Mouse (Mus musculus) spleen, postnatal 4 days (tissue): Measurements from ENCODE around the gene Aaas.

Source experiments
- DNase-seq, 2 experiments: peaks; one replicate each; pipeline ENCODE4 v3.0.0; 2022; ENCODE audit warnings: low spot score in 2 of 2

Aaas gene

DNA sequence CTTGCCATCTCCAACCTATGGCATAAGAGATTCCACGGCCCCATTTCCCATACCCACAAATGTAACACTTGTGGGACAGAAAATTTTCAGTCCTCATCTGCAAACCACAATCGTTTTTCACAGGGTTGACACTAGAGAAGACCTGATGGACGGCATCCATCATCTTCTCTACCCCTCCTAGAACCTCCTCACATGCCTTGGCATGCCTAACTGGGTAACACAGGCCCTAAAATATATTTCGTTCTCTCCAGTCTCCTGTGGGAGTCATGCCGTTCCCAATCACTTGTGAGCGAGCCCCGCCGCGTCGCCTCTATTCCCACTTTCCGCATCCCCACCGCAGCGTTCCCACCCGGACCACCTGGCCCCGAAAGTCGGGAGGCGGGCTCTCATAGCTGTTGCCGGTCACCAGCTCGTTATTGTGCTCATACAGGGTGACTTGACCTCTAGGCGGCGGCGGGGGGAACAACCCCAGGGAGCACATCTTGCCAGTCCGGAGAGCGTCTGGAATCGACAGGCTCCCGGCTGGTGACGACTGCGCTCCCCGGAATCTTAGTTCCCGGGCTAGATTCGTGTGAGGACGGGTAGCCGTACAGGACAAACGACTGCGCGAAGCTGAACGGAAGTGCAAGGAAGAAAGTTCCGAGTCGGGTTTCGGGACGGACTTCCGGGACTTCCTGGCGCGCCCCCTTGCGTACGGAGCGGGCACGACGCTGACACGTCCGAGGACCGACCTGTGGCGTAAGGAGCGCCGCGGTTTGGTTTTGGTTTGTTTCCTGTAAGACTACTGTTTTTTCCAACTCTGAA is at the start of gene Aaas:
Gene Aaas (minus strand): TSS at position 634 of the 804 bp plus-strand sequence.
- peak; percentile 96 to 99 for DNase-seq

DNA sequence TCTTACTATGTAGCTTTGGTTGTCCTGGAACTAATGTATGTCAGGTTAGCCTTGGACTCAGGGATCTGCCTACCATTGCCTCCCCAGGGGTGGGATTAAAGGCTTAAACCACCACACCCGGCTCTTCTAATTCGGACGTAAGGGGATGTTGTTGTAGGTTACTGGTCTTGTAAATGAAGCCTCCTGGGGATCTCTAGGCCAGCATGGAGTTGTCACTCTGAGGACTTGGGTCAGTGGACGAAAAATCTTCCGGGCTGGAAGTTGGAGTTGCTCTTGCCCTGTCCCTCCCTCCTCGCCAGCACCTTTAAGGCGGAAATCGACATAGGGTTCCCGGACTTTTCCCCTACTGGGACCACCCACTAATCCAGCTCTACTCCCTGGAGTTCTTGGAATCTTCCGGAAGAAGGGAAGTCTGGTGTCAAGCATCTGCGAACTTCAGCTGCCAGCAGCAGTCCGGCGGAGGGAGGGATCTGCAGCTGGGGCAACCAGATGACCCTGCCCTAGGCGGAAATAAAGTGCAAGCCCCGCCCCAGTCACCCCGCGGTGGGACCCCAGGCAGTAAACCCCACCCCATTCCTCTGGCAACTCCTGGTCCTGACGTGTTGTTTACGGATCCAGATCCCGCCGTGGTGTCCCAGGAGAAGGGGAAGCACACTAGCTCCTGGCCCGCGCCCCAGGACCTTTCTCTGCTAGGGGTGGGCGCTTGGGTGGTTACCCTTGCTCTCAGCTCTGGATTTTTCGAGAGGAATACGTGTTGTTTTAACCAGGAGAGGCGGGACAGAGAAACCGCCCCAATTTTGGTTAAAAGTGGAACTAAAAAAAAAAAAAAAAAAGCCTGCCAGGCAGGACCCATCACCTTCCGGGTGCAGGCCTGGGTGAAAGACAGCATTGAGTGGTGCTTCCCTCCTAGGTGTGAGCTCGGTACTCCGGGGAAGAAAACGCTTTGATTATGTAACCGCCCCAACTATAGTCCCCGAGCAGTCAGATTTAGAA is 49.0 kb upstream of the Aaas start:
- peak; percentile 80 to 90 for DNase-seq

DNA sequence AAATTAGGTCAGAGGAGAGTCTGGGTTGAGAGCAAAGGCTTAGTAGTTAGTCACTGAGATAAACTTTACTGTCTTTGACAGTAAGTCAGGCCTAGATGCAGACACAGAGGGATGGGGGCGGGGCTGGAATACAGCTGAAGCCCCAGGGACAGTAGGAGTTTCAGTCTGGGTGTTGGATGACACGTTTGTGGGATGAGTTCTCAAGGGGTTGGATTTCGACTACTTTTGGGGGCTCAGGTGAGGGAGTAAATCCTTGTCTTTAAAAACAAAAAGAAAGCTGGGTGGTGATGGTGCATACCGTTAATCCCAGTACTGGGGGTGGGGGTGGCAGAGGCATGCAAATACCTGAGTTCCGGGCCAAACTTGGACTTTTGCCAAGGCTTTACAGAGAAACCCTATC is 48.1 kb upstream of the Aaas start:
- no peak for DNase-seq

DNA sequence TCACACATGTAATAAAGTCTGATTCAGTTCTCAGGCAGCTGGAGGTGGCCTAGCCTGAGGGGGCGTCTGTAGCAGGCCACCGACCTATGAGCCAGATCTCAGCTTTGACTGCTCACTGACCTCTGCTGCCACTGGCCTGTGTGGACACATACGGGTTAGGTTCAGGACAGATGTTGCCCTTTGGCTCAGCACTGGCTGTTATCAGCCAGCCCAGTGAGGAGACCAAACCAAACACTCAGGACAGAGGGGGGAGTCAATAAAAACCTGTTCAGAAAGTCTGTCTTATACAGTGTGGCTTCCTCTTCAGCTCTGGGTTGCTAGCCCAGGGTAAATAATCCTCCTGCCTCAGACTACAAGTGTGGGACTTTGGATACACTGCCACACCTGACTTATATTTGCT is 44.5 kb upstream of the Aaas start:
- DNase-seq, result no peak

DNA sequence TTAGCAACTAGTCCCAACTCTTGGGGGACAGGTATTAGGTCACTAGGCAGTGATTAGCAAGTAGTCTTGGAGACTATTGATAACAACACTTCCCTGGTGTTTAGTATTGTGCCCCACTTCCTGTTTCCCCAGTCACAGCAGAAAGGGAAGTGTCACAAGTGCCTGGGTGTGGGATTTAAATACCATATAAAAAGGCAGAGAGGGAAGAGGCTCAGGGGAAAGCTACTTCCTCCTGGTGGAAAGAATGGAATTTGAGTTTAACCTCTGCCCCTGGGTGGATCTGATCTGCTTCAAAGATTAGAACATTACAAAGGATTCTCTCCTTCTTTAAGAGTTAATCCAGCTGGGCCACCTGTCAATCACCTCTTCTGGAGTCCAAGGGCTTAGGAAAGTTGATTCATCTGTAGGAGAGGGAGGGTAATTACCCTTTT is 43.0 kb upstream of the Aaas start:
- DNase-seq, result no peak

DNA sequence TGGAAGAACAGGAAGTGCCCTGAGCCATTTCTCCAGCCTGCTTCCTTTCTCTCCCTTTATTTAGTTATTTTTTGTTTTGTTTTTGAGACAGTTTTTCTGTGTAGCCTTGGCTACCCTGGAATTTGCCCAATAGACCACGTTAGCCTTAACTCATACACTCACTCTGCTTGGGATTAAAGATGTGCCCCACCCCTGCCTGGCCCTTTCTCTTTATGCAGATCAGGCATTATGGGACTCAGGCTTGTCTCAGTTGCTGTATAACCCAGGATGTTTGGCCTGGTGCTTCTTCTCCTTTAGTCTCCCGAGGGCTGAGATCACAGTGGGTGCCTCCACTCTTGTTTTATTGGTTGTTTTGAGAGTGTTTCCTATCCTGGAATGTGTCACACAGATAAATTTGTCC is 41.9 kb upstream of the Aaas start:
- DNase-seq, result no peak

DNA sequence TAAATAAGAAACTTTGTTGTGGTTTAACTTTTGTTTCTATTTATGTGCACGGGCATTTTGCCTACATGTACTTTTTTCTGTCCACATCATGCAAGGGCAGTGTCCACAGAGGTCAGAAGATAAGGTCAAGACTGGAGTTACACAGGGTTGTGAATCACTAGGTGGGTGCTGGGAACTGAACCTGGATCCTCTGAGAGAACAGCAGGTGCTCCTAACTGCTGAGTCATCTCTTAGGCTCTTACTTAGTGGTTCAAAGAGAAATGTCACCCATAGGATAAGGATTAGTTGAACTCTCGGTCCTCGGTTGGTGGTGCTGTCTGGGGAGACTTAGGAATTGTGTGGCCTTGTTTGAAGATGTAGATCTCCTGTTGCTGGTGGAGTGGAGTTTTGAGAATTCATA is 38.4 kb upstream of the Aaas start:
- no peak for DNase-seq

DNA sequence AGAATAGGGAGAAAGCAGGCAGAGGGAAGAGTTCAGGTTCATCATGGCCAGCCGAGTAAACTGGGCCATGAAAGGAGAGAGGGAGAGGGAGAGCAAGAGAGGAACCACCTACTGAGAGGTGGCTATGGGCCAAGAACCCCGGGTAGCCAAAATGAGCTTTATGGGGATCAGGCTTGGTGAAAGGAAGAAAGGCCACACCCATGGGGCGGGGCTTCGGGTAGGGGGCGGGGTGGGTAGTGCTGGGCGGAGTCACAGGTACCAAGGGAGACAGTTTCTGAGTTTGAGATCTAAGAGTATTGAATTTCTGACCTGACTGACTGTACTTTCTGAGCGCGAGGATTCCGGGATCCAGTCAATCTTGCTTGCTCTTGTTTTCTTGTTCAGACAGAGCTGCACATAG is 36.1 kb upstream of the Aaas start:
- peak in 1 of 2 experiments; percentile 65 for DNase-seq

DNA sequence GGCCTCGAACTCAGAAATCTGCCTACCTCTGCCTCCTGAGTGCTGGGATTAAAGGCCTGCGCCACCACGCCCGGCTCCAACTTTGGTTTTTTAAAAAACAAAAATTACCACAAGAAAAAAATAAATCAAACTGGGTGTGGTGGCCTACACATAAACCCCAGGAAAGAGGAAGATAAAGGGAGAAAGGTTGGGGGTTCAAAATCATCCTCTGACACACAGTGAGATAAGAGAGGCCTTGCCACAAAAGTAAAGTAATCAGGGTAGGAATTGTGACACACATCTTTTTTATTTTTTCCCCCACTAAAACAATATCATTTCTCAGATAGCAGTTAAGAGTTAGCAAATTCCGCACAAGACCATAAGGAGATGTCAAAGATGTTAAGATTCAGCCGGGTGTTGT is 33.1 kb upstream of the Aaas start:
- DNase-seq, result no peak

DNA sequence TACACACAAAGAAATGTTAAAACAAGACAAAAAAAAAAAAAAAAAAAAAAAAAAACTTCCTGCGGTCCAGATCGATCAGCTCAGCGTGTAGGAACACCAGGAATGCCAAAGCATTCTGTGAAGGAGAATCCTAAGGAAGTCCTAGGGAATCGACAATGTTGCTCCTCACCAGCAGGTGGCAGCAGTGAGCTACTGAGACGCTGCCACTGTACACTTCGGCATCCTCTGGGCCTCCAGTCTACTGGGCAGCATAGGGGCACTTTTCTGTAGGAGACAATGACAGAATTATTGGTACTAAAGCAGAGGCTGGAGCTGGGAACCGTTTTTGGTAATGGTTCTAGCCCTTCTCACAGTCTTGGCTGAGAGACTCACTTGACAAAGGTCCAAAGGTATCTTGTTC is 31.0 kb upstream of the Aaas start:
- DNase-seq, result peak; percentile 73 to 92

DNA sequence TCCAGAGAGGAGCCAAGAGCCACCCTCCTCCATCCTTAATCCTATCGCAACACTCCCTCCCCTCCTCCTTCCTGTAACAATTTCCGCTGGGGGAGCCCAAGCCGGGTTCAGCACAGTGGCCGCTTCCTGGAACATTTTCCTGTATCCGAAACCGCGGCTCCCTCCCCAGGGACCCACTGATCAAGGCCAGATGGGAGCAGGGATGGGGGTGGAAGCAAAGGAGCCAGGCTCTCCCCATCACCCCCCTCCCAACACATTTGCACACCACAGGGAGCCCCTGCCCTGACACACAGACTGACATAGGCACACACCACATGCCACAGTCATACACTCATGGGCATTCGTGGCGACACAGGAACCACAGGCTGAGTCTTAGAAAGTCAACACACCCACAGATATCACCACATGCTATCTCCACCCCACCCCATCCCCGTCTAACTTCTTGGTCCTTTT is 27.3 kb upstream of the Aaas start:
- DNase-seq, result peak in 1 of 2 experiments; percentile 21

DNA sequence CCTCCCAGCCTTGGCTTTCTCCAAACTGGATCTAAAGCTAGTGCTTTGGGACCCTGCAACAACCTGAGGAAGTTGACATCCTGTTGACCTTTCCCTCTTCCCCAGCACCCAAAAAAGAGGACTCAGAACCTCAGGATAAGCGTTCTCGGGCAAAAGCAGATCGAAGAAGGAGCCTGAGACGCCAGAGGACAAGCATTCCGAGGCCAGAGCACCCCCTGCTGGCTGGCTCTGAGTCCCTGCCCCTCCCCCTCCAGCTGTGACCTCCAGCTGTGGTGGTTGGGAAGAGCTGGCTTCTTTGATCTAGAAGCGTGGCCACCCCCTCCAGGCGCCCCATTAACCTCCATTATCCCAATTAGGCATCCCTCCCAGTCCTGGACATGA is 26.6 kb upstream of the Aaas start:
- DNase-seq, result peak; percentile 84 to 93

DNA sequence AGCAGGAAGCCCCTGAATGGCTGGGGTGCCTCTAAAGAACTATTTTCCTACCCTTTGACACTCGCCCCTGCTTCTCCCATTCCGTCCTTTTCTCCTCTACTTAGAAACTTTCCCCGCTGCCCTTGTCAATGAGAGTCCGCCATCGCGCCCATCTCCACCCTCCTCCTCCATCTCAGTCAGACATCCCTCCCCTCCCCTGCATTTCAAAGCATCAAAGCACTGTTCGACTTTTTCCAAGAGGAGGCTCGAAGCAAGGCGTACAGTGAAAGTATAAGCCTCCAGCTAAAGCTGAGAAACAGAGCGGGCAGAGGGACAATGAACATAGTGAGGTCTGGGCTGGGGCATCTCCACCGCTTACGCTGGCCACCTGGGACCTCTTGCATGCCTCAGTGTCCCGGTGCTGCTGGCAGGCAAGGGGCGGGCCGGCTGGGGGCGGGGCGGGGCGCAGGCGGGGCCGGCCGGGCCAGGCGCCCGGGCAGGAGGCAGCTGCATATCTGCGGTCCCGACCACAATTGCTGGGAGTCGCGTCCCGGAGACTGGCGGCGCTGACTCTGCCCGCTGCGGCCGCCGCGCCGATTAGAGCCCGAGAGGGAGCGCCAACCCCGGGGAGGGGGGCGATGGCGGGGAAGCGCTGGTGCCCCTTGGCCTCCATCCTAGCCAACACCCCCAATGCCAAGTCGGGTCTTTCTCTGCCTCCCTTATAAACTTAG is 26.0 kb upstream of the Aaas start:
- peak; percentile 59 to 83 for DNase-seq

DNA sequence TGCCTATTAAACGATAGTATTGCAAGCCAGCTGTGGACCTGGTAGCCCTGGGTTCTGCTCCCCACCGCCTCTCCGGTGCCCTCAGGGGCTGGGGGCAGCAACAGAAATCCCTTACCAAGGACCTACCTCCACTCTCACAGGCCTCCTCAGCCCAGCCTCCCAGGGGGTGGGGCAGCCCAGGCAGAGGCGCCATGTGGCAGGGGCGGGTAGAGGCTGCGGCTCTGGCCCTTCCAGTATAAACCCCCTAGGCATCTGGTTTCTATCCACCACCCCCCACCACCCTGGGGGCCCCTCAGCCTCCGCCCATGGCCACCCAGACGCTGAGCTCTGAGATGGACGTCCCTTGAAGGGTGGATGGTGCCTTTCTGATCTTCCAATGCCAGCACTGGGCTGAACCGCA is 20.2 kb upstream of the Aaas start:
- DNase-seq, result no peak

DNA sequence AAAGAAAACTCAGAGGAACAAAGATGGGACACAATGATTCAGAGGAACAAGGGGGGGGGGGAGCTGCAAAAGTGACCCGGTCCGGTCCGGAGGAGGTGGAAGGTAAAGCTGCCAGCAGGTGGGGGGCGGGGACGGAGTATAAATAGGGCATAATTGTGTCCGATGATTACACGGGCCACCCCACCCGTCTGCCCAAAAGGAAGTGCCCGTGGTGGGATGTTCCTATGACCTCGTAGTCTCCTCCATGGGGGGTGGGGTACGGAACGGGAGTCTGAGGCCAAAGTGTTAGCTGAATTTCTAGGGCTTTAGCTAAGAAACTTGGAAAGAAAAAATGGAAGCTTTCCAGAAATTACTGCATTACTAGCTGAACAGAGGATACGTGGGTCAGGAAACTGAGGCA is 19.4 kb upstream of the Aaas start:
- DNase-seq, result no peak

DNA sequence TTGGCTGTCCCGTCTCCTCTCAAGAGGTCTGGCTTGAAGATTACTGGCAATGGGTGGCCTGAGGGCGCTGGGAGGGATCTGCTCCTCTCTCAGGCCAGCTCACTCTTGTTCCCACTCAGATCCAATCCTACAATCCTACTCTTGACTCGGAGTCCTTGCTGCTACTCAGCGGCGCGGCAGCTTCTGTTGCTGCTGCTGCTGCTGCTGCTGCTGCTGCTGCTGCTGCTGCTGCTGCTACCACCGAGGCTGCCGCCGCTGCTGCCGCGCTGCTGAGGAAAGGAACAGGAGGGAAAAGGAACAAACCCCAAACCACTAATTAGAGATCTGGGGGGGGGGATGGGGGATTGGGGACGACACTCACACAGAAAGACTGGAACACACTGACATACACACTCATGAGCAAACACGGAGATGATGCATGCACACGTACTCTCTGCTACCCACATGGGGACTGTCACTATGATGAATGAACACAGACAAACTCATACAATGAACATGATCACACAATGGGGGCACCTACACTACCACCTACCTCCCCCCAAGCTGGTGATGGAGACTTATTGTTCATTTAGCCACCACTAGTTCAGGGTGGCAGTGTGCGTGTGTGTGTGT is 16.3 kb upstream of the Aaas start, which contains the start of gene Sp7:
Gene Sp7 (minus strand): TSS at position 450 of the 612 bp plus-strand sequence.
- no peak for DNase-seq

DNA sequence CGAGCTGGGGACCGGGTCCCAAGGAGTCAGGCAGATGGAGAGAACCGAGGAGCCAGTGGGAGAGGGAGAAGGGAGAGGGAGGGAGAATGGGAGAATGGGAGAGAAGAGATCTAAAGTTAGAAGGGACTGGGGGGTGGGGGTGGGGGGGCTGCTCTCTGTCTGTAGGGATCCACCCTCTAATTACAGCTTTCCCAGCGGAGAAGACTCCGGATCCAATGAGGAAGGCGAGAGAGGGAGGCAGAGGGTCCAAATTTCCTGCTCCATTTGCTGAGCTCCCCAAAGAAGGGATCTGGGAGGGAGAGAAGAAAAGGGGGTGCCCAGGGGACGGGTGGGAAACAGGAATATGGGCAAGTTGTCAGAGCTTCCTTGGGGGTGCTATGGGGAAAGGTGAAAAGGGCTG is 15.7 kb upstream of the Aaas start:
- no peak for DNase-seq

DNA sequence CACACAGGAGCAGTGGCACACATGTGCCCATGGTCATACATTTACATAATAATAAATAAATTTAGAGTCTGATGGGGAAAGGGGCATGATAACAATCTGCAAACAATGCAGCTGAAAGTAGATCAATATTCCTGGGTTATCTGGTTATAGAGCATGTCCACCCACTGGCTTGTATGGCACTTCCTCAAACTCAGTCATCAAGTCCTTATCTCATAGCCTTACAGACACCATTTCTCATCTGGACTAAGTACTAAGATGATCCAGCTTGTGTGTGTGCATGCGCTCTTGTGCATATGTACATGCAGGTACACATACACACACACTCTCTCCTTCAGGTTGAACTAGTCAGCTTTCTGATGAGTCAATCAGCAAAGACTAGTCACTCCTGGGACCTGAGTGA is 14.1 kb upstream of the Aaas start:
- DNase-seq, result no peak

DNA sequence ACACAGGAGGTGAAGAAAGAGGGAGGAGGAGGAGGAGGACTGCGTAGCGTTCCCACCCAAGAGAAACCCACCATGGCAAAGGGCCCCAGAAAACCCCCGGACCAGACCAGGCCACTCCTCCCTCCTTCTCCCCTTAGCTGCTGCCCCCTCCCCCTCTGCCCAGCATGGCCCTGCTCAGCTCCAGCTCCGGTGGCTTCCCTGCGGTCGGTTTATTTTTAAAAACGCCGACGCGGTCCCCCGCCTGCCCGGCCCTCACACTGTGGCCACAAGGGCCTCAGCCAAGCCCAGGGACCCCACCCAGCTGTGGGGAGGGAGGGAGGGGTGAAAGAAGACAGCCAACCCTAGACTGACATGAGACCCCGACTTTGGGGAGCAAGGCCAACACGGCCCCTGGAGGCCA is 12.1 kb upstream of the Aaas start:
- no peak for DNase-seq

DNA sequence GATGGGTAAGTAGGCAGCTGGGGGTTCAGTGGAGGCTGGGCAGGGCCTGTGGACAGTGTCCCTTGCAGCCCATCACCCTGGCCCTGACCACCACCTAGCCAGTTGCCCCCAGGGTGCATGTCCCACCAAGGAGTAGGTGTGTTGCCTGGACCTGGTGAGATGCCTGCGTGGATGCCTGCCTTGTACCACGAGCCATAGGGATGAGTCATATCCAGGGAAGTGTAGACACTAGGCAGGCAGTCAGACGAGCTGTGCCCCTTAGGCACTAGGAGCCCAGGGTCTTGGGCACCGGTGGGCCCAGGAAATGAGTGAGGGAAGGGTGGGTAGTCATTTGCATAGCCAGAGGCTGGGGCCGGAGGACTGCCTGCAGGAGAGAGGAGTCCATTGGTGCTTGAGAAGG is 8.3 kb upstream of the Aaas start:
- DNase-seq, result no peak

DNA sequence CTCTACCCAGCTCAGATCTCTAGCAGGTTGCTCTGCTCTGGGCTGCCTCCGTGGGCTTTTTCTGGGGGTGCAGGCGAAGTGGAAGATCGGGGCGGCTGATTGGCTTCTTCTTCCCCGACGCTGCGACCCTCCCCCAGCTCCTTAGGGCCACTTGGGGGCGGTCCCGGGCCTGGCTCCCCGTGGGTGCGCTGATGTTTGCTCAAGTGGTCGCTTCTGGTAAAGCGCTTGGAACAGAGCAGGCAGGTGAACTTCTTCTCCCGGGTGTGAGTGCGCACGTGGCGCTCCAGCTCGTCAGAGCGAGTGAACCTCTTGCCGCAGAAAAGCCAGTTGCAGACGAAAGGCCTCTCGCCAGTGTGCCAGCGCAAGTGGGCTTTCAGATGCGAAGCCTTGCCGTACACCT is 7.6 kb upstream of the Aaas start:
- no peak for DNase-seq
